Mouse (Mus musculus): ENCODE measurements around the gene Oma1.

DNA sequence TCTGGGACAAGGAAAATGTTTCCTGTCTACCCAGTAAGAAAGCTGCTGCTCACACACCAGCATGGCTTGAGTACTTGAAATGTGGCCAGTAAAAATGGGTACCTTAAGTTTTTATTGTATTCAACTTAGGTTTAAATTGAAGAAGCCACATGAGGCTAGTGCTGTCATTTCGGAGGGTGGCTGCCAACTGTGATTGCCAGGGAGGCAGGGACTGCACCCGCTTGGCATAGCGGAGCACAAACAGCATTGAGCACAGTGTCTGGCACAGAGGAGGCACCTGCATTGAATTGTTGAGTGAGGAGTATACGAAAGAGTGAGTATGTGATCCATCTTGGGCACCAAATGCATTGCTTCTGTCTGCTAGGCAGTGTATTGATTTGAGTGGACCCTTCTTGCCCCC lies 81.5 kb downstream of the Oma1 start:
- TF ChIP-seq POLR2A (IDR thresholded peaks at IDR 0.05; ENCODE audit: borderline replicate concordance, extremely low read depth, insufficient read depth, insufficient read length, poor library complexity, severe bottlenecking) (no peak), CTCF (IDR thresholded peaks at IDR 0.05; ENCODE audit: borderline replicate concordance, extremely low read depth, insufficient read depth, insufficient read length) (no peak)

All from brain, embryonic 14.5 days (tissue).